Mouse (Mus musculus): ENCODE measurements at regions not wholly inside any gene's neighbourhood (a gene's known extent, or its start where the extent isn't known, plus 50 kb on each side); places are given as distances from the start of the nearest gene placed in this dataset.

GRCm38 (mm10) chr3:52641226-52642181 is 373.4 kb downstream of the Foxo1 start:
- TF ChIP-seq CTCF (conservative IDR thresholded peaks at IDR 0.05; ENCODE audit: insufficient read depth, insufficient read length, low read depth, low read length): no peak
- no peak for TF ChIP-seq POLR2A (IDR thresholded peaks at IDR 0.05; ENCODE audit: low read depth, low read length)

Measured in kidney, adult 2 months (tissue).